Mouse (Mus musculus) embryonic fibroblast, embryonic 13.5 days (primary cell): ENCODE measurements around the gene Icam4. TPM values are rescaled to one million over a fixed set of nuclear protein-coding genes. Genes with fewer than 3 reads are reported as not detected.

Source experiments
- H3K27ac ChIP-seq: 2 replicates; pipeline ENCODE4 v1.5.1; 2012; ENCODE audit warnings: low read length, control low read depth, inconsistent platforms; ENCODE audit not compliant: insufficient read depth
- H3K4me1 ChIP-seq: 2 replicates; pipeline ENCODE4 v1.6.1; 2011; ENCODE audit warnings: low read length; ENCODE audit not compliant: control insufficient read depth, insufficient read depth
- H3K4me3 ChIP-seq: 2 replicates; pipeline ENCODE4 v1.5.1; 2011; ENCODE audit warnings: mild to moderate bottlenecking, control low read depth, low read length; ENCODE audit not compliant: insufficient read depth
- CTCF ChIP-seq: IDR thresholded peaks from 2 replicates; pipeline ENCODE4 v1.5.1; 2011; ENCODE audit warnings: mild to moderate bottlenecking, control low read depth, low read length, moderate library complexity, borderline replicate concordance; ENCODE audit not compliant: insufficient read depth
- POLR2A ChIP-seq: IDR thresholded peaks from 2 replicates; pipeline ENCODE4 v1.6.1; 2011; ENCODE audit warnings: low read depth, mild to moderate bottlenecking, control low read depth, low read length, moderate library complexity
- polyA plus RNA-seq: library from polyadenylated mRNA; stranded (reverse); fragments of >200 nt; gene quantifications from 2 replicates; pipeline ENCODE4 v1.2.4, GENCODE M21; 2011; ENCODE audit warnings: low read depth; ENCODE audit not compliant: missing spikeins, insufficient read length

Gene Icam4
- polyA plus RNA-seq, 1 experiment, result not detected

DNA sequence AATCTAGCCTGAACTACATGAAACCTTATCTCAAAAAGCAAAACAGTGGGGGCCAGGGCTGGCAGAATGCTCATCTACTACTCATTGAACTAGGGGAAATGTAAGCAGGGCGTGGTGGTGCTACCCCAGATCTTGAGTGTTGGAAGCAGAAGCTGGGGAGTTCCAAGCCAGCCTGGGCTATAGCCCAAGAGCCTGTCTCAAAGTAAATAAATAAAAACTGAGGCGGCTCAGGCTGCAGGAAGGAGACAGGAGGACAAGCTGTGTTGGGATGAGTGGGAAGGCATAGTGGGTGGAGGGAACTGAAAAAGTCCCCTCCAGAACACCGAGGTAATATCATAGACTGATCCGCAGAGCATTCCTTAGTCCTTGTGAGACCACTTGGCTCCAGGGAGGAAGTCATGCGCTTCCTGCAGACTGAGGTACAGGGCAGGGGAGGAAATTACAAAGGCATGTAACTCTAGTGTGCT is 17.3 kb upstream of the Icam4 start:
- no peak overlapping the region for H3K4me3 ChIP-seq
- TF ChIP-seq POLR2A (no peak), CTCF (no peak)
- no peaks in the 10 kb centered on the region for H3K4me1 ChIP-seq
- no peak overlapping the region for H3K27ac ChIP-seq

DNA sequence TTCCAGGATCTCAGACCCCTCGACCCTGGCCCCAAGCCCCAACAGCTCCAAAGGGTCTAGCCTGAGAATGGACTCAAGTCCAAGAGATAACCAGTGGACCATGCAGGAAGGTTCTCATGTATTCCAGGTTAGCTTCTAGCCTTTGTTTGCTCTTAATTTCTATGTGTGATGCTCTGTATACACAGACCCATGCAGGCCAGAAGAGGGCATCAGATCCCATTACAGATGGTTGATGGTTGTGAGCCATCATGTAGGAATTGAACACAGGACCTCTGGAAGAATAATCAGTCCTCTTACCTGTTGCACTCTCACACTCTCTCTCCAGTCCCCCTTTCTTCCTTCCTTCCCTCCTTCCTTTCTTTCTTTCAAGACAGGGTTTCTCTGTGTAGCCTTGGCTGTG is 16.8 kb upstream of the Icam4 start:
- Histone ChIP-seq H3K27ac (no peak overlapping the region), H3K4me3 (no peak overlapping the region), H3K4me1 (no peaks in the 10 kb centered on the region)
- no peak for TF ChIP-seq POLR2A
- no peak for TF ChIP-seq CTCF

DNA sequence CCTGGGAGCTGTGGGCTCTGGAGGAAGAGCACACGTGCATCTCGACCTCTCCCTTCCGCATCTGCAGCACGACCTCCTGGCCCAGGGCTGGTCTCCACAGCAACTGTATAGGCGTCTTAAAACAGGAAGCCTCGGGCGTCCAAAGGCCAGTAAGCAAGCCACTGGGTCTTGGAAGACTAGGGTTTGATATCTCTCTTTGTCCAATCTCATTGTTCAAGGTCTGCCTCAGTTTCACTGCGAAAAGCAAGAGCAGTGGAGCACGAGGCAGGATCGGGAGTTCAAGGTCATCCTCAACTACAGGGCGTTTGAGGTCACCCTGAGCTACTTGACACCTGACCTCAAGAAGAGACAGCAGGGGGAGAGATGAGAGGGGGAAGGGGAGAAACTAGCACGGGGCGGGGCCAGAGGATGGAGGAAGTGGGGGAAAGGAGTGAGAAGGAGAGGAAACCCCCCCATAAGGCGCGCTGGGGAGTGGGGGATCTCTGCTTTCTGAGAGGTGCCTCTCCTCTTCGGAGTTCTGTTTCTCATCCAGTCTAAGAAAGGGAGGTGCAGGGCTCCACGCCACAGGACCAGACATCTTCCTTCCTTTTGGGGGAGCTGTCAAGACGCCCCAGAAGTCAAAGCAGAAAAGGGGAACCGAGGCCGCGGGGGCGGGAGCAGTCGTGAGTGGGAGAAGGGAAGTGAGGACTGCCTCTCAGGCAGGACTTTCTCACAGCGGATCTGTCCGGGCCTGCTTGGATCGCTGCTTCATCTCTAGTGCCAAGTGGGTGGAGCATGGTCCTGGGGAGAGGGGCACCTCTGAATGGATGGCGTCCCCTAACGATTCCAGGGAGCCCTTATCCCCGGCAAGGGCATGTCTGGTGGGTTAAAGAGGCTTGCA is 14.2 kb upstream of the Icam4 start:
- H3K27ac ChIP-seq, result no peak overlapping the region
- peak overlapping the region; percentile 7; the same call in 1 of the 2 replicates for H3K4me3 ChIP-seq
- no peaks in the 10 kb centered on the region for H3K4me1 ChIP-seq
- TF ChIP-seq CTCF (no peak), POLR2A (peak; percentile 44; the same call in 1 of the 2 replicates)

DNA sequence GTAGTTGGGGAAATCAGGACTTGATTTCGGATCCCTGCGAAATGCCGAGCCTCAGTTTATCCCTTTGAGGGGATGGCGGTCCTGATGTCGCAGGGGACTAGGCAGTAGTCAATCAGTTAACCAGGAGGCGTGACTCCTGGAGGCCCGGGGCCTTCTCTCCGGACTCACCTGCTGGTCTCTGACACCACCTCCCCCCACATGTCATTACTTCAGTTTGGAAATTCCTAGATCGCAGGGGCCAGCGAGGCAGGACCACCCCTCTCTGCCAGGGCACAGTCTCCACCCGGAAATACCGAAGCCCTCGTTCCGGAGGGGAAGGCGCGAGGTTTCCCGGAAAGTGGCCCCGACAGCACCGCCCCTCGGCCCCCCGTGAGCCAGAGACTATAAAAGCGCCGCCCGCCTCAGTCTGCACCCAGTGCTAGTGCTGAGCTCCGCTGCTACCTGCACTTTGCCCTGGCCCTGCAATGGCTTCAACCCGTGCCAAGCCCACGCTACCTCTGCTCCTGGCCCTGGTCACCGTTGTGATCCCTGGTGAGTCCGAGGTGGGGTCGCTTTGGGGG is 13.5 kb upstream of the Icam4 start, which contains the start of gene Icam1:
TSS of gene Icam1 (plus strand) at position 415 of the 560 bp plus-strand sequence.
- TF ChIP-seq POLR2A (peak; percentile 88), CTCF (no peak)
- Histone ChIP-seq H3K27ac (no peak within 1 kb of the TSS), H3K4me3 (peak within 1 kb of the TSS; percentile 9; the same call in 1 of the 2 replicates), H3K4me1 (no peaks in the 10 kb centered on the region)

DNA sequence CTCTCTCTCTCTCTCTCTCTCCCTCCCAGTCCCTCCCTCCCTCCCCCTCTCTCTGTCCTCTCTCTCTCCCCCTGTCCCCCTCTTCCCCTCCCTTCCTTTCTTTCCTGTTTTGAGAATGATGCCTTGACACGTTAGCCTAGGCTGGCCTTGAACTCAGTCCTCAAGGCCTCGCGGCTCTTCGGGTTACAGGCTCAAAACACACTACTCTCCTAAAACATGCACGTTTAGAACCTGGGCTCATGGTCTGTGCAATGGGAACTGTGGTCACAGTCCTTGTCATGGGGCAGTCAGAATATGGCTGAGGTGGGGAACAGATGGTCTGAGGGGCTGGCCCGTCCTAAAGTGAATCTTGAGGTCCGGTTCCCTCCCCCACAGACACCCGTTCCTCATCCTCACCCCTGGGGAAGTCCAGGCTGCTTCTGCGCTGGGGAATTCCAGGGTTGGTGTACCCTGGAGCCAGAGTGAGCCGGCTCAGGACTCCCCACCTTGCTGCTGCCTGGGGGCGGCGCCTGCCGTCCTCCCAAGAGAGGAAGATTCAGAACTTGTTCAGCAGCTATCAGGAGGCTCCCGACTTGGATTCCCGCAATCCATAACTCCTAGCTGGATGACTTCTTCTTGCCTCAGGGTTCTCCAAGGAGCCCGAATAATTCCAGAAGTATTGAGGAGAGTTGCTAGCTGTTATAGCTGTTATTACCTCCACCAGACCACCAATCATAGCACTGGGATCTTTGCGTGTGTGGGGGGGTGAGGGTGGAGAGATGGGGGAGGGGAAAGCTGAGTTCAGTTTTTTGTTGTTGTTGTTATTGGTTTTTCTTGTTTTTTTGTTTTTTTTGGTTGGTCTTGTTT is 12.6 kb upstream of the Icam4 start:
- Histone ChIP-seq H3K4me1 (no peaks in the 10 kb centered on the region), H3K27ac (no peak overlapping the region), H3K4me3 (0 out of 2 replicates have a peak overlapping the region, but pooled peaks have one; percentile 9)
- no peak for TF ChIP-seq CTCF
- TF ChIP-seq POLR2A, result no peak

DNA sequence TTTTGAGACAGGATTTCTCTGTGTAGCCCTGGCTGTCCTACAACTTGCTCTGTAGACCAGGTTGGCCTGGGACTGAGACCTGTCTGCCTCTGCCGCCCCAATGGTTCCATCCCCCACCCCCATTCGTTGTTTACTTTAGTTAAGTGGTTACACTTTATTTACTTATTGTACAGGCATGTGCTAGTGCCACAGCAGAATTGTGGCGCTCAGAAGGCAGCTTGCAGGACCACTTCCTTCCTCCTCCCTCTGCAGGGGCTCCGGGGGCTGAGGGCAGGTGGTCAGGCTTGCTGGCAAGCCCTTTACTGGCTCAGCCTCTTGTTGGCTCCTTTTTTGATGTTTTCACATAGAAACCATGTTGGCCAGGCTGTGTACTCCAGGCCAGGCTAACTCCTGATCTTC is 12.0 kb upstream of the Icam4 start:
- no peaks in the 10 kb centered on the region for H3K4me1 ChIP-seq
- no peak for TF ChIP-seq POLR2A
- no peak overlapping the region for H3K4me3 ChIP-seq
- no peak overlapping the region for H3K27ac ChIP-seq

DNA sequence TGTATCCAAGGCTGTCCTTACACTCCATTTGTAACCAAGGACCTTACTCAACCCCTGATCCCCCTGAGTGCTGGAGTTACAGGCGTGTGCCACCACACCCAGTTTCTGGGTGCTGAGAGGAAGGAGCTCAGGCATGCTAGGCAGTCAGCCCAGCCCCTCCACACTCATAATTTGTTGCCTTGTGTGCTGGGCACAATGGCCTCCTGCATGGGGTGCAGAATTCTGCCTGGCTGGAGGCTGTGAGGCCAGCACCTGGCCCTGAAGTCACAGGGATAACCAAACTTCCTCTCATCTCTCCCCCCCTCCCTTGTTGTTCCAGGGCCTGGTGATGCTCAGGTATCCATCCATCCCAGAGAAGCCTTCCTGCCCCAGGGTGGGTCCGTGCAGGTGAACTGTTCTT is 10.6 kb upstream of the Icam4 start:
- H3K27ac ChIP-seq, result no peak overlapping the region
- TF ChIP-seq CTCF (no peak), POLR2A (no peak)
- H3K4me3 ChIP-seq, result no peak overlapping the region
- no peaks in the 10 kb centered on the region for H3K4me1 ChIP-seq

DNA sequence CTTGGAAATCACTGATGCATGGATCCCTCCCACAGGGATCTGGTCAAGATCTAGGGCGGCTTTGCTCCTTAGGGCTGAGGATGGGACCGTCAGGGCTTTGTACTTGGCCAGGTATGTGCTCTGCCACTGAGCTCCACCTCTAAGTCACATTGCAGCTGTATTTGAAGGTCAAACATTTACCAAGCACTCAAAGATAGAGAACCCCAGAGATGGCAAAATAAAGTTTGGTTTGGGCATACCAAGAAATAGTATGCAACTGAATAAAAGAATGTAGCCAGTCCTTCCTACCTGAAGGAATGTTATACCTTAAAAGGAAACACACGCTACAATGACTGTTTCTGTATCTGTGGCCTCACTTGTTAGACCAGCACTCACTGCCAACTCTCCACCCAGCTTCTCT is 7.8 kb upstream of the Icam4 start:
- TF ChIP-seq POLR2A (no peak), CTCF (no peak)
- Histone ChIP-seq H3K27ac (no peak overlapping the region), H3K4me1 (no peaks in the 10 kb centered on the region), H3K4me3 (no peak overlapping the region)

DNA sequence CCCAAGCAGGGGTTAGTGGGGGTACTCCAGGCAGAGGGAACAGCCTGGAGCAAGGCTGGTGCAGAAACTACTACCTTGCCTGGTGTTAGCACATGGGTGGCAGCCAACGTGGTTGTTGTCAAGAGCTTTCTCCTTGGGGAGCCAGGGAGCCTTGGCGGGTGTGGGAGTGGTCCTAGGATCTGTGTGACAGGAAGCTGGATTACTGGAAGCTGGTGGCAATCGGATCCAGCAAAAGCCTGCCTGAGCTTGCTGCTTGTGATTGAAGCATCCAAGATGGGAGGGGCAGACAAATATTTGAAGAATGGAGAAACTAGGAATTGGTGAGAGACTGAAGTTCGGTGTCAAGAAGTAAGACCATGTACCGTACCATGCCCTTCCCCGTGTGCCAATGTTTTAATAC is 6.9 kb upstream of the Icam4 start:
- H3K27ac ChIP-seq, result no peak overlapping the region
- TF ChIP-seq POLR2A, result no peak
- TF ChIP-seq CTCF, result no peak
- H3K4me3 ChIP-seq, result no peak overlapping the region
- no peaks in the 10 kb centered on the region for H3K4me1 ChIP-seq
